Mouse (Mus musculus): ENCODE results near the gene Gm10310.
"Not testable (repeated sequence)": the region's sequence is repeated elsewhere in the genome, so short reads cannot be mapped to it uniquely, and the experiment has no call there.

The Gm10310 gene

GRCm38 (mm10) chr10:129984962-129985361 lies at the start of gene Gm10310:
Gm10310 (minus strand) TSS chr10:129985062.
- not testable (repeated sequence) for DNase-seq

DNA sequence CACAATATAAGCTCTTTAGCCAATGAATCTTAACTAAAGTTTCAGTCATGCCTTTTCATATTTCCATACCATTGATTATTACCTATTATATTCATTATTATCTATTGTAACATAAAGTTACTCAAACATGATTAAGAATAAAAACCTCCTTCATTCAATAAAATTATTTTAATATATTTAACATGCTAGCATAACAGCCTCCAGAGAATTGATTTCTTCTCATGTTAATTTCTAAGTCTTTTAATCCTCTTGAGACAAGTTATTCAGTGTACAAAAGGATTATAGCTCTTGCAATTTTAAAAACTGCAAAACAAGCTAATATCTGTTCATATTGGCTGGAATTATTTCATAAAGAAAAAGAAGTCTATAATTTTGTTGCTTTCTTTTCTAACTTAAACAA lies 45.2 kb upstream of the Gm10310 start, which contains the start of gene Olfr821:
Gene Olfr821 (plus strand): TSS at position 301 of the 400 bp plus-strand sequence.
- DNase-seq = no peak

- no peak for DNase-seq
Measured at GRCm38 (mm10) chr10:130012321-130012720, 27.5 kb upstream of the Gm10310 start, which contains the start of gene Olfr820. Olfr820 (plus strand) TSS chr10:130012621.

DNA sequence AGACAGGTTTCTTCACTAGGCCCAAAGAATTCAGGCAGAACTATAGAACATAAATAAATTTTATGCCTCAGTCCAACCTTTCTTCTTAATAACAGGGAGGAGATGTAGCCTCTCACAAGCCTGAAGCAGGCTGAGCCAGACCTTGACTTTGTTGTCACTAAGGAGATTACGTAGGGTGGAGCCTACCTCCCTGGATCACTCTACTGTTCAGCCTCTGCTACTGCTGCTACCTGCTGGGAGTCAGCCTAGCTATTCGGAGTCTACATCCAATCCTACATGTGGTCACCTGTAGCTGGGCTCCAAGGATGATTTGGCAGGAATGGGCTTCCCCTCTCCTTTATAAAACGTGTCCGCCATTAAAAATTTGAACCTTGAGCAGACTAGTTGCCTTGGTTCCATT lies 20.5 kb upstream of the Gm10310 start:
- not testable (repeated sequence) for DNase-seq

DNA sequence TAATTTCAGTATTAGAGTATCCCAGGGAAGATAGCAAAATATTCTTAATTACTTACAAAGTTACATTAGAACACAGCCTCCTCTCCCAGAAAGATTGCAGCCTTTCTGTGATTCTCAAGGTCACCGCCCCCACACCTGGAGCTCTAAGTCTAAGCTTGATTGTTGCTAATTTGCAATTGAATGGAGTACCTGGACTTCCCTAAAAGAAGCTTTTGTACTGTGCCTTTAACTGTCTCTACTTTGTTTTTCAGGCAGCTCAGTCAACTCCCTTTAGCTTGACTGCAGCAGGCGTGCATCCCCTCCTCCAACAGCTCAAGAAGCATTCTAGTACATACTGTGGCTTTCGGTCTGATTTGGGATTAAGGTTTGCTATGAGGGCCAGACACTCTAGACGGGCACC lies 19.2 kb upstream of the Gm10310 start:
- not testable (repeated sequence) for DNase-seq

DNA sequence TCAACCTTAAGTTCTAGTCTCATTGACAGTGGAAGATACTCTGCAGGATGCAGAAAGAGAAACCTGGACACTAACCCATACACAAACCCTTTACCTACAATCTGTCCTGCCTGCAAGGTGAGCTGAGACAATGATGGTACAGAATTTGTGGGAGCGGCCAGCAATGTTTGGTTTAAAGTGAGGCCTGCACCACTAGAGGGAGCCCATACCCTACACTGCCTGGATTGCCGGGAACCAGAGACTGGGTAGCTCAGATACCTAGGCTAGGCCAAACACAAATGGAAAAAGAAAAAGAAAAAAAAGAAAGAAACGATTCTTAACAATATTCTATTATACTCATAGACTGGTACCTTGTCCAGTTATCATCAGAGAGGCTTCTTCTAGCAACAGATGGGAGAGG lies 3.0 kb downstream of the Gm10310 start:
- not testable (repeated sequence) for DNase-seq

GRCm38 (mm10) chr10:129976040-129976439 lies 8.8 kb downstream of the Gm10310 start, which contains the start of gene Olfr247:
Olfr247 (minus strand) TSS chr10:129976140.
- DNase-seq = not testable (repeated sequence)

- DNase-seq = not testable (repeated sequence)
Measured at GRCm38 (mm10) chr10:129972994-129973393, 11.9 kb downstream of the Gm10310 start.

- DNase-seq = not testable (repeated sequence)
Measured at GRCm38 (mm10) chr10:129967166-129967565, 17.7 kb downstream of the Gm10310 start, which contains the start of gene Olfr819. Olfr819 (minus strand) TSS chr10:129967266.

DNA sequence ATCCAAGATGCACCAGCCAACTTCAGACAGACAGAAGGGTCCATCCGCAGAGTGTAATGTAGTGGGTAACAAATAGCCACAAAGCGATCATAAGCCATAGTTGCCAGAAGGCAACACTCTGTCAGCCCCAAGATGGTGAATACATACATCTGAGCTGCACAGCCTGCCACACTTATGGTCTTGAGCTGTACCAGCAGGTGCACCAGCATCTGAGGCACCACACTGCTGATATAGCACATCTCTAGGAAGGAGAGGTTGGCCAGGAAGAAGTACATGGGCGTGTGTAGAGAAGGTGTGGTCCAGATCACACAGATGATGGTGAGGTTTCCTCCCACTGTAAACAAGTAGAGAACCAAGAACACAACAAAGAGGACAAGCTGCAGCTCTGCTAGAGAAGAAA lies 18.6 kb downstream of the Gm10310 start:
- DNase-seq = peak; percentile 66

- DNase-seq = no peak
Measured at GRCm38 (mm10) chr10:129949000-129949399, 35.9 kb downstream of the Gm10310 start, which contains the start of gene Olfr818. Olfr818 (minus strand) TSS chr10:129949100.
